Mouse (Mus musculus) naive thymus-derived CD4-positive, alpha-beta T cell, adult 2 months (primary cell): ENCODE data around the gene Prok2.

Experiments used
- DNase-seq: peaks from one replicate; pipeline ENCODE4 v3.0.0-alpha.2; 2011; ENCODE audit warnings: low read depth

Prok2 gene

GRCm38 (mm10) chr6:99725971-99726561, at the start of gene Prok2:
Prok2 (minus strand) TSS chr6:99726392.
- DNase-seq = no peak

- DNase-seq = no peak
These were observed 48.5 kb upstream of the Prok2 start for GRCm38 (mm10) chr6:99774680-99775079.

- DNase-seq = no peak
These were observed 42.3 kb upstream of the Prok2 start for GRCm38 (mm10) chr6:99768495-99768894.

GRCm38 (mm10) chr6:99764916-99765315, 38.7 kb upstream of the Prok2 start:
- no peak for DNase-seq

- no peak for DNase-seq
These were observed 36.1 kb upstream of the Prok2 start for GRCm38 (mm10) chr6:99762069-99762985.

GRCm38 (mm10) chr6:99756105-99756504, 29.9 kb upstream of the Prok2 start:
- DNase-seq = no peak

GRCm38 (mm10) chr6:99751308-99751707, 25.1 kb upstream of the Prok2 start:
- no peak for DNase-seq

- DNase-seq = no peak
These were observed 20.1 kb upstream of the Prok2 start for GRCm38 (mm10) chr6:99746275-99746674.

GRCm38 (mm10) chr6:99742866-99743265, 16.7 kb upstream of the Prok2 start:
- no peak for DNase-seq

- DNase-seq = no peak
These were observed 8.5 kb upstream of the Prok2 start for GRCm38 (mm10) chr6:99734666-99735065.

- DNase-seq = no peak
These were observed 6.5 kb upstream of the Prok2 start for GRCm38 (mm10) chr6:99732673-99733072.

- no peak for DNase-seq
These were observed 5.7 kb upstream of the Prok2 start for GRCm38 (mm10) chr6:99731926-99732325.

- DNase-seq = no peak
These were observed 3.7 kb upstream of the Prok2 start for GRCm38 (mm10) chr6:99729853-99730252.

GRCm38 (mm10) chr6:99726576-99727303, 548 bp upstream of the Prok2 start:
- no peak for DNase-seq

GRCm38 (mm10) chr6:99722390-99722789, 3.8 kb downstream of the Prok2 start:
- no peak for DNase-seq

- no peak for DNase-seq
These were observed 5.2 kb downstream of the Prok2 start for GRCm38 (mm10) chr6:99721032-99721431.

- DNase-seq = no peak
These were observed 10.3 kb downstream of the Prok2 start for GRCm38 (mm10) chr6:99715913-99716312.

- DNase-seq = no peak
These were observed 11.0 kb downstream of the Prok2 start for GRCm38 (mm10) chr6:99715191-99715590.

- DNase-seq = no peak
These were observed 12.9 kb downstream of the Prok2 start for GRCm38 (mm10) chr6:99713256-99713655.

- DNase-seq = no peak
These were observed 14.6 kb downstream of the Prok2 start for GRCm38 (mm10) chr6:99711576-99712101.

- DNase-seq = no peak
These were observed 25.7 kb downstream of the Prok2 start for GRCm38 (mm10) chr6:99700484-99700883.
